Mouse (Mus musculus): Measurements from ENCODE around the gene Tas2r144.

DNA sequence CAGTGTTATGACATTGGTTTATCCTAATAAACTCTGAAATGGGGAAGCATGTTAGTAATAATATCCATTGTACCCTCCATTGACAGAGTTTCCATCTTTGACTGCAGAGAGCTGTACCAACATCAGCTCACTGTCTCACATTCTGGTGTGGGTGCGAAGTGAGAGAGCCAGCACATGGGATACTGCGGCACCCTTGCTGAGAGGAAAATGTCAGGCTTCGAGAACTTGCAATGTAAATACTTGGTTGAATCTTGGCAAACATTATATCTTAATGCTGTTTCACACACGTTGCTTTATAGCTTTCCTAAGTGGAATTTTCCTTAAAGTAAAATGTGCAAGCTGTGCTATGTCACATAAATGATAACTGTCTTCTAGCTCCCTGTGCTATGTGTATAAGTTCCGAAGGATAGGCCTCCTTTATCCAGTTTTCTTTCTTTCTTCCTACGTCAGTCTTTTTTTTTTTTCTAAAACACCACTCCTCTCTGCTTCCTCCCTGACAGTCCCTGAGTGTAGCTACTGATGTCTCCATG lies 22.2 kb downstream of the Tas2r144 start:
- TF ChIP-seq POLR2A (IDR thresholded peaks at IDR 0.05; ENCODE audit: extremely low read depth, insufficient read depth, low read length) (no peak), CTCF (IDR thresholded peaks at IDR 0.05; ENCODE audit: low read depth, low read length) (no peak)

Measured in liver, adult 2 months (tissue).